Mouse (Mus musculus) liver, embryonic 14.5 days (tissue): ENCODE measurements around the gene Cpne4.

Source experiments
- CTCF ChIP-seq: IDR thresholded peaks from 2 replicates; pipeline ENCODE4 v1.5.1; 2016; ENCODE audit warnings: antibody characterized with exemption, low read depth, control low read depth
- EP300 ChIP-seq: IDR thresholded peaks from 2 replicates; pipeline ENCODE4 v1.6.1; 2016; ENCODE audit warnings: antibody characterized with exemption, low read depth

GRCm38 (mm10) chr9:104629282-104629681 lies 82.2 kb downstream of the Cpne4 start:
- TF ChIP-seq EP300: no peak
- TF ChIP-seq CTCF: no peak
